Mouse (Mus musculus): Measurements from ENCODE around the gene Raph1. TPM values are rescaled to one million over a fixed set of nuclear protein-coding genes. Genes with fewer than 3 reads are reported as not detected.
"Not testable (repeated sequence)": the region's sequence is repeated elsewhere in the genome, so short reads cannot be mapped to it uniquely, and the experiment has no call there.

Raph1 gene
- polyA plus RNA-seq, 1 experiment = 1.9 TPM

DNA sequence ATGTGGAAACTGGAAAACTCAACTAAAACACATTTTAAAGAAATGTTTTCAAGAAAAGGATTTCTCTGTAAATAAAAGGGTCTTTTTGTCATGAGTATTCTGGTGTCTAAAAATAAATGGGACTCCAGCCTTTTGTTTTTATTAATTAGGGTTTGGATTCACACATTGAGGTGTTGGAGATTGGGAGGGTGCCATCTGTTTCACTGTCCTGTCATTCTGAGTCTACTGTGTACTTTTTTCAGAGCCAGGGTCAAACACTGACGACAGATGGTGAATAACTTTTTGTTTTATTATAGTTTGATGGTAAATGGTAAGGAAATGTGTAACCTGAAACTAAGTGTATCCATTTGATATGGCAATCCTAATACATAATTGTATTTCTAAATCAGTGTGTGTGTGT, 85.3 kb downstream of the Raph1 start:
- Histone ChIP-seq H3K4me1 (ENCODE audit: control insufficient read depth, insufficient read depth, low read length) (no peaks in the 10 kb centered on the region), H3K27me3 (ENCODE audit: control insufficient read depth, insufficient read depth, low read length) (no peaks in the 10 kb centered on the region), H3K27ac (ENCODE audit: control insufficient read depth, insufficient read depth, low read depth, low read length) (no peak overlapping the region), H3K4me3 (ENCODE audit: control insufficient read depth, low read depth, low read length) (no peak overlapping the region), H3K36me3 (ENCODE audit: control insufficient read depth, insufficient read depth, low read length) (no peaks in the 10 kb centered on the region)
- TF ChIP-seq POLR2A (IDR thresholded peaks at IDR 0.05; ENCODE audit: control insufficient read depth, low read depth, low read length) = no peak
- no peak for TF ChIP-seq CTCF (IDR thresholded peaks at IDR 0.05; ENCODE audit: control insufficient read depth, insufficient read depth, insufficient replicate concordance, low read depth, low read length)

DNA sequence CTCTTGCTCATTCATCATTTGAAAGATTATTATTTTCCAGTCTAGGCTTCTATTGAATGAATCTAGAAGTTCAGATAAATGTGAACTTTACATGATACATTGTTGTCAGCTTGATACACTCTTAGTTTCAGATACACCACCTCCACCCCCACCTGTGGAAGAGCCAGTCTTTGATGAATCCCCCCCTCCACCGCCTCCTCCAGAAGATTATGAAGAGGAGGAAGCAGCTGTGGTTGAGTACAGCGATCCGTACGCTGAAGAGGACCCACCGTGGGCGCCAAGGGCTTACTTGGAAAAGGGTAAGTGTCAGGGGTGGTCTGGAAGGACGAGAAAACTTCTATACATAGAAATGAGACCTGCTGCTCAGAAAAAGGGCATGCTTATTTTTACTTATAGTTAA, 96.4 kb downstream of the Raph1 start:
- H3K36me3 ChIP-seq (ENCODE audit: control insufficient read depth, insufficient read depth, low read length) = no peaks in the 10 kb centered on the region
- TF ChIP-seq POLR2A (IDR thresholded peaks at IDR 0.05; ENCODE audit: control insufficient read depth, low read depth, low read length) (no peak), CTCF (IDR thresholded peaks at IDR 0.05; ENCODE audit: control insufficient read depth, insufficient read depth, insufficient replicate concordance, low read depth, low read length) (no peak)
- H3K27me3 ChIP-seq (ENCODE audit: control insufficient read depth, insufficient read depth, low read length) = no peaks in the 10 kb centered on the region
- H3K4me1 ChIP-seq (ENCODE audit: control insufficient read depth, insufficient read depth, low read length) = no peaks in the 10 kb centered on the region
- no peak overlapping the region for H3K27ac ChIP-seq (ENCODE audit: control insufficient read depth, insufficient read depth, low read depth, low read length)
- H3K4me3 ChIP-seq (ENCODE audit: control insufficient read depth, low read depth, low read length) = no peak overlapping the region

DNA sequence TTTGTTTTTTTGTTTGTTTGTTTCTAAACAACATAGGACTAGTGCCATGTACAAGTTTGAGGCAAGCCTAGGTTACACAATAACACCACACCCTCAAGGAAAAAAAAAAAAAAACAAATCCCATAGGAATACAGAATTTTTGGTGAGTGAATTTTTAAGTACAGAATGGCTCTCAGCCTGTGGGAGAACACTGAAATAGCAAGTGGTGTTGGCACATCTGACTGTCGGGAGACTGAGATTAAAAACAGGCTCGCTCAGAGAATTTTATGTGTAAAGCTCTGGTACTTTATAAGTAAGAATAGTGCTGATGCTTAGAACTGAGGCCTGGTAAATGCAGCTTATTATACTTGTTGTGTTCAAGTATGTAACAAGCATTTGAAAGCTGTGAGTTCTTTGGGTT, 97.4 kb downstream of the Raph1 start:
- H3K36me3 ChIP-seq (ENCODE audit: control insufficient read depth, insufficient read depth, low read length) = no peaks in the 10 kb centered on the region
- TF ChIP-seq POLR2A (IDR thresholded peaks at IDR 0.05; ENCODE audit: control insufficient read depth, low read depth, low read length) (no peak), CTCF (IDR thresholded peaks at IDR 0.05; ENCODE audit: control insufficient read depth, insufficient read depth, insufficient replicate concordance, low read depth, low read length) (no peak)
- H3K27me3 ChIP-seq (ENCODE audit: control insufficient read depth, insufficient read depth, low read length) = no peaks in the 10 kb centered on the region
- H3K4me3 ChIP-seq (ENCODE audit: control insufficient read depth, low read depth, low read length) = no peak overlapping the region
- no peaks in the 10 kb centered on the region for H3K4me1 ChIP-seq (ENCODE audit: control insufficient read depth, insufficient read depth, low read length)
- no peak overlapping the region for H3K27ac ChIP-seq (ENCODE audit: control insufficient read depth, insufficient read depth, low read depth, low read length)

DNA sequence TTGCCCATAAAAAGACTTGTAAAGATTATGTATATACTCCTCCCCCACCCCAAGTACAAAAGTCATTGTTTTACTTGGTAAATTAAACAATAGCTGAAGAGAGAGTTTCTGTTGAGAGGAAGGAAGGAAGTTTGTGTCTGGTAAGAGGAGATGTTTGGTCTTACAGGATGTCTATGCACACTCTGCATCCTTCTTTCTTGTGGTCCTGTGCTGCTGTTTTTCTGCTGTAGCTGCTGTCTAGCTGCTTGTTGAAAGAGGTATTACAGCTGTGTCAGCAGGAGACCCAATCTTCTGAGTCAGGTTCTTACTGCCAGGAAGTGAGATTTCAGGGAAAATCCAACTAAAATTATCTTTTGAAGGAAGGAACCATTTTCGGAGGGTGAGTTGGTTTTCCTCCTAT, 106.3 kb downstream of the Raph1 start:
- Histone ChIP-seq H3K36me3 (ENCODE audit: control insufficient read depth, insufficient read depth, low read length) (no peaks in the 10 kb centered on the region), H3K4me1 (ENCODE audit: control insufficient read depth, insufficient read depth, low read length) (no peaks in the 10 kb centered on the region), H3K4me3 (ENCODE audit: control insufficient read depth, low read depth, low read length) (no peak overlapping the region), H3K27me3 (ENCODE audit: control insufficient read depth, insufficient read depth, low read length) (no peaks in the 10 kb centered on the region), H3K27ac (ENCODE audit: control insufficient read depth, insufficient read depth, low read depth, low read length) (no peak overlapping the region)
- TF ChIP-seq CTCF (IDR thresholded peaks at IDR 0.05; ENCODE audit: control insufficient read depth, insufficient read depth, insufficient replicate concordance, low read depth, low read length) (no peak), POLR2A (IDR thresholded peaks at IDR 0.05; ENCODE audit: control insufficient read depth, low read depth, low read length) (no peak)

DNA sequence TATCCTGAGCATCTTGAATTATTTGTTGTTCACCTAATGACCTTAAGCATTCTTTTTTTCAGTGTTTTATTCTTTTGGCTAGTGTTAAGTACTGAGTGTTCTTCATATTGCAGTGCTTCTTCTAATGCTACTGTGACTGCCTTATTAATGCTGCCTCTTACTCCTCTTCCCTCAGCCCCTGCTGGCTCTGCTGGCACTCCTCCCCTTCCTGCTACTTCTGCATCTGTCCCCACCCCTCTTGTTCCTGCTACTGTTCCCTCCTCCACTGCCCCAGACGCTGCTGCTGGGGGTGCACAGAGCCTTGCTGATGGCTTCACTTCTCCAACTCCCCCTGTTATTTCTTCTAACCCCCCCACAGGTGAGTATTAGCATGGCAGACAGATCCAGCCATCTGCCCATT, 117.0 kb downstream of the Raph1 start:
- Histone ChIP-seq H3K27ac (ENCODE audit: control insufficient read depth, insufficient read depth, low read depth, low read length) (no peak overlapping the region), H3K4me3 (ENCODE audit: control insufficient read depth, low read depth, low read length) (no peak overlapping the region), H3K36me3 (ENCODE audit: control insufficient read depth, insufficient read depth, low read length) (no peaks in the 10 kb centered on the region; the same call in 1 of the 2 replicates), H3K27me3 (ENCODE audit: control insufficient read depth, insufficient read depth, low read length) (no peaks in the 10 kb centered on the region), H3K4me1 (ENCODE audit: control insufficient read depth, insufficient read depth, low read length) (no peaks in the 10 kb centered on the region)
- no peak for TF ChIP-seq POLR2A (IDR thresholded peaks at IDR 0.05; ENCODE audit: control insufficient read depth, low read depth, low read length)
- no peak for TF ChIP-seq CTCF (IDR thresholded peaks at IDR 0.05; ENCODE audit: control insufficient read depth, insufficient read depth, insufficient replicate concordance, low read depth, low read length)

DNA sequence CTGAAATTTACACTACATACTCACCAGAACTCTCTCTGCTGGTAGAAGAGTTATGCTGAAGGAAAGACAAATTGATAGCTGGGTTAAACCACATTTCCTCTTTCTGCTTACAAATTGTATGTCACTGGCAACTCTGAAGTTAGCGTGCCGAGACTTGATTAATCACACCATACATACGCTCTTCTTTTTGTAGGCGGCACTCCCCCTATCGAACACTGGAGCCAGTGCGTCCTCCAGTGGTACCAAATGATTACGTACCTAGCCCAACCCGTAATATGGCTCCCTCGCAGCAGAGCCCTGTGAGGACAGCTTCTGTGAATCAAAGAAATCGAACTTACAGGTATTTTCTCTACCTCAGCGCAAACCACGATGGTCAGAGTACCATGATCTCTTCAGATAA, 119.8 kb downstream of the Raph1 start:
- no peak overlapping the region for H3K4me3 ChIP-seq (ENCODE audit: control insufficient read depth, low read depth, low read length)
- no peaks in the 10 kb centered on the region for H3K4me1 ChIP-seq (ENCODE audit: control insufficient read depth, insufficient read depth, low read length)
- H3K27me3 ChIP-seq (ENCODE audit: control insufficient read depth, insufficient read depth, low read length) = no peaks in the 10 kb centered on the region
- TF ChIP-seq POLR2A (IDR thresholded peaks at IDR 0.05; ENCODE audit: control insufficient read depth, low read depth, low read length) (no peak), CTCF (IDR thresholded peaks at IDR 0.05; ENCODE audit: control insufficient read depth, insufficient read depth, insufficient replicate concordance, low read depth, low read length) (no peak)
- no peaks in the 10 kb centered on the region; the same call in 1 of the 2 replicates for H3K36me3 ChIP-seq (ENCODE audit: control insufficient read depth, insufficient read depth, low read length)
- no peak overlapping the region for H3K27ac ChIP-seq (ENCODE audit: control insufficient read depth, insufficient read depth, low read depth, low read length)

DNA sequence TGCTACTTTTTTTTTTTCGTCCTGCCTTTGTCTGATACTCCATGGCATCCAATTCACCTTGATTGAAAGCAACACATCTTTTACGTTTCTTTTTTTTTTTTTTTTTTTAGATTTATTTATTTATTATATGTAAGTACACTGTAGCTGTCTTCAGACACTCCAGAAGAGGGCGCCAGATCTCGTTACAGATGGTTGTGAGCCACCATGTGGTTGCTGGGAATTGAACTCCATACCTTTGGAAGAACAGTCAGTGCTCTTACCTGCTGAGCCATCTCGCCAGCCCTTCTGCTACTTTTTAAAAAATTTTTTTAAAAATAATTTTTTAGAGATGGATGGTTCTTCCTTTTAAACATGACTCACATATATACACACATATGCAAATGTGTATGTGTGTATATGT, 125.5 kb downstream of the Raph1 start:
- H3K4me3 ChIP-seq (ENCODE audit: control insufficient read depth, low read depth, low read length); H3K4me1 ChIP-seq (ENCODE audit: control insufficient read depth, insufficient read depth, low read length); H3K27ac ChIP-seq (ENCODE audit: control insufficient read depth, insufficient read depth, low read depth, low read length); H3K27me3 ChIP-seq (ENCODE audit: control insufficient read depth, insufficient read depth, low read length); H3K36me3 ChIP-seq (ENCODE audit: control insufficient read depth, insufficient read depth, low read length): not testable (repeated sequence)

DNA sequence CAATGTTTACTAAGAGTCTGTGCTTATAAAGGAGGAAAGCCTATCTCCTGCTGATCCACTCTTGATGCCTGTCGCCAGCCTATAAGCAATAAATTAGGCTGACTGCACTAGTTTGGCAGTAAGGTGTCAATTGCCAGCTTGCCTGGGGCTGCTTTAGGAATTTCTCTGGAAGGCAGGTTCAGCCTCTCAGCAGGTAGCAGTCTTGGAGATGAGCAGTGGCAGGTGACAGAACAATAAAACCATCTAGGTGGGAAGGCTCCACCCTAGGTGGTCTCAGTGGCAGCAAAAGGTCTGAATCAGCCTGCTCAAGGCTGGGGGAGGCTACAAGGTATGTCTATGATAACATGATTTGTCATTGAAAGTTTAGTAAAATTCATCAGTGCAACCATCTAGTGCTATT, 134.4 kb downstream of the Raph1 start:
- H3K27ac ChIP-seq (ENCODE audit: control insufficient read depth, insufficient read depth, low read depth, low read length) = no peak overlapping the region
- TF ChIP-seq POLR2A (IDR thresholded peaks at IDR 0.05; ENCODE audit: control insufficient read depth, low read depth, low read length) (no peak), CTCF (IDR thresholded peaks at IDR 0.05; ENCODE audit: control insufficient read depth, insufficient read depth, insufficient replicate concordance, low read depth, low read length) (no peak)
- H3K27me3 ChIP-seq (ENCODE audit: control insufficient read depth, insufficient read depth, low read length) = no peaks in the 10 kb centered on the region
- H3K4me3 ChIP-seq (ENCODE audit: control insufficient read depth, low read depth, low read length) = no peak overlapping the region
- no peaks in the 10 kb centered on the region for H3K36me3 ChIP-seq (ENCODE audit: control insufficient read depth, insufficient read depth, low read length)
- H3K4me1 ChIP-seq (ENCODE audit: control insufficient read depth, insufficient read depth, low read length) = no peaks in the 10 kb centered on the region

Other genes starting within 250 kb of the Raph1 start
- gene Cyp20a1, start 223.8 kb downstream of the Raph1 start, polyA plus RNA-seq (2012; rRNA removed) = 1.1 and 1.2 TPM in 2 replicates
- gene Abi2, start 157.5 kb downstream of the Raph1 start, polyA plus RNA-seq (2012; rRNA removed) = 19.9 and 21.4 TPM in 2 replicates
- gene Cd28, start 149.7 kb upstream of the Raph1 start, polyA plus RNA-seq (2012; rRNA removed) = 0.02 and 0.12 TPM in 2 replicates